Mouse (Mus musculus): Measurements from ENCODE around the gene Ldlrad3. TPM values are rescaled to one million over a fixed set of nuclear protein-coding genes. Genes with fewer than 3 reads are reported as not detected.
A peak's percentile ranks its signal among the peaks of the same experiment; 100 is the strongest.

Gene Ldlrad3
- polyA plus RNA-seq (2015; fragmentation: Nextera tagmentation; extraction: Ambion mirVana) = 30.7 and 32.6 TPM in 2 replicates

- Histone ChIP-seq H3K9me3 (replicated peaks) (no peaks in the 10 kb centered on the region), H3K27ac (replicated peaks) (peak within 1 kb of the TSS; percentile 93), H3K9ac (replicated peaks) (peak within 1 kb of the TSS; percentile 84), H3K4me2 (peak within 1 kb of the TSS; percentile 87), H3K4me3 (replicated peaks) (peak within 1 kb of the TSS; percentile 85), H3K36me3 (no peaks in the 10 kb centered on the region), H3K27me3 (replicated peaks) (no peaks in the 10 kb centered on the region), H3K4me1 (peaks cover 29% of the 10 kb centered on the region)
- under 1% methylated on average over 75 of the region's 77 CpGs for WGBS
- ATAC-seq (ENCODE audit: low FRiP score) = peak; percentile 92
These were observed at the start of gene Ldlrad3 for GRCm38 (mm10) chr2:102185951-102186561. Gene Ldlrad3 (minus strand): TSS chr2:102186385.

GRCm38 (mm10) chr2:102231470-102231869 is 45.3 kb upstream of the Ldlrad3 start:
- H3K9me3 ChIP-seq (replicated peaks) = no peaks in the 10 kb centered on the region
- H3K9ac ChIP-seq (replicated peaks) = no peak overlapping the region
- peaks cover 10% of the 10 kb centered on the region for H3K4me1 ChIP-seq
- H3K27me3 ChIP-seq (replicated peaks) = no peaks in the 10 kb centered on the region
- peak; percentile 82 for ATAC-seq (ENCODE audit: low FRiP score)
- H3K36me3 ChIP-seq = no peaks in the 10 kb centered on the region
- H3K4me2 ChIP-seq = 0 out of 2 replicates have a peak overlapping the region, but pooled peaks have one; percentile 1
- H3K27ac ChIP-seq (replicated peaks) = peak overlapping the region; percentile 54
- 44% methylated on average over 5 of the region's 5 CpGs for WGBS
- no peak overlapping the region for H3K4me3 ChIP-seq (replicated peaks)

GRCm38 (mm10) chr2:102229126-102229525 is 42.9 kb upstream of the Ldlrad3 start:
- Histone ChIP-seq H3K4me3 (replicated peaks) (no peak overlapping the region), H3K27ac (replicated peaks) (no peak overlapping the region), H3K27me3 (replicated peaks) (no peaks in the 10 kb centered on the region), H3K4me1 (peaks cover 10% of the 10 kb centered on the region), H3K9ac (replicated peaks) (no peak overlapping the region), H3K4me2 (no peak overlapping the region), H3K36me3 (no peaks in the 10 kb centered on the region), H3K9me3 (replicated peaks) (no peaks in the 10 kb centered on the region)
- ATAC-seq (ENCODE audit: low FRiP score) = no peak
- WGBS = 100% methylated on average over 2 of the region's 2 CpGs

GRCm38 (mm10) chr2:102228331-102228730 is 42.1 kb upstream of the Ldlrad3 start:
- Histone ChIP-seq H3K9me3 (replicated peaks) (no peaks in the 10 kb centered on the region), H3K27ac (replicated peaks) (no peak overlapping the region), H3K4me1 (peaks cover 18% of the 10 kb centered on the region), H3K9ac (replicated peaks) (no peak overlapping the region), H3K36me3 (no peaks in the 10 kb centered on the region), H3K4me2 (no peak overlapping the region), H3K27me3 (replicated peaks) (no peaks in the 10 kb centered on the region), H3K4me3 (replicated peaks) (no peak overlapping the region)
- no peak for ATAC-seq (ENCODE audit: low FRiP score)
- 86% methylated on average over 5 of the region's 5 CpGs for WGBS

GRCm38 (mm10) chr2:102227839-102228238 is 41.7 kb upstream of the Ldlrad3 start:
- no peak overlapping the region for H3K9ac ChIP-seq (replicated peaks)
- no peak overlapping the region for H3K27ac ChIP-seq (replicated peaks)
- H3K36me3 ChIP-seq = no peaks in the 10 kb centered on the region
- peaks cover 22% of the 10 kb centered on the region for H3K4me1 ChIP-seq
- H3K4me3 ChIP-seq (replicated peaks) = no peak overlapping the region
- H3K4me2 ChIP-seq = no peak overlapping the region
- H3K9me3 ChIP-seq (replicated peaks) = no peaks in the 10 kb centered on the region
- ATAC-seq (ENCODE audit: low FRiP score) = no peak
- WGBS = 95% methylated on average over 8 of the region's 8 CpGs
- no peaks in the 10 kb centered on the region for H3K27me3 ChIP-seq (replicated peaks)

GRCm38 (mm10) chr2:102226274-102226673 is 40.1 kb upstream of the Ldlrad3 start:
- Histone ChIP-seq H3K4me2 (no peak overlapping the region), H3K9me3 (replicated peaks) (no peaks in the 10 kb centered on the region), H3K4me3 (replicated peaks) (no peak overlapping the region), H3K4me1 (peaks cover 19% of the 10 kb centered on the region), H3K36me3 (no peaks in the 10 kb centered on the region), H3K27me3 (replicated peaks) (no peaks in the 10 kb centered on the region), H3K27ac (replicated peaks) (no peak overlapping the region), H3K9ac (replicated peaks) (no peak overlapping the region)
- no peak for ATAC-seq (ENCODE audit: low FRiP score)
- 71% methylated on average over 15 of the region's 15 CpGs for WGBS

- Histone ChIP-seq H3K36me3 (no peaks in the 10 kb centered on the region), H3K4me3 (replicated peaks) (no peak overlapping the region), H3K9me3 (replicated peaks) (no peaks in the 10 kb centered on the region), H3K4me1 (peaks cover 14% of the 10 kb centered on the region), H3K4me2 (no peak overlapping the region), H3K9ac (replicated peaks) (no peak overlapping the region), H3K27ac (replicated peaks) (no peak overlapping the region), H3K27me3 (replicated peaks) (no peaks in the 10 kb centered on the region)
- peak; percentile 51; the same call in 1 of the 2 replicates for ATAC-seq (ENCODE audit: low FRiP score)
- WGBS = 15% methylated on average over 11 of the region's 11 CpGs
These were observed 37.4 kb upstream of the Ldlrad3 start for GRCm38 (mm10) chr2:102223355-102224128.

- Histone ChIP-seq H3K4me3 (replicated peaks) (no peak overlapping the region), H3K9ac (replicated peaks) (no peak overlapping the region), H3K36me3 (no peaks in the 10 kb centered on the region), H3K4me2 (no peak overlapping the region), H3K9me3 (replicated peaks) (no peaks in the 10 kb centered on the region), H3K27me3 (replicated peaks) (no peaks in the 10 kb centered on the region), H3K27ac (replicated peaks) (no peak overlapping the region), H3K4me1 (peaks cover 14% of the 10 kb centered on the region)
- 48% methylated on average over 3 of the region's 3 CpGs for WGBS
- 0 out of 2 replicates have a peak, but pooled peaks have one; percentile 36 for ATAC-seq (ENCODE audit: low FRiP score)
These were observed 36.6 kb upstream of the Ldlrad3 start for GRCm38 (mm10) chr2:102222749-102223148.

- no peak for ATAC-seq (ENCODE audit: low FRiP score)
- Histone ChIP-seq H3K36me3 (no peaks in the 10 kb centered on the region), H3K4me2 (no peak overlapping the region), H3K4me1 (peaks cover 2% of the 10 kb centered on the region; the same call in 1 of the 2 replicates), H3K9me3 (replicated peaks) (no peaks in the 10 kb centered on the region), H3K27me3 (replicated peaks) (no peaks in the 10 kb centered on the region), H3K27ac (replicated peaks) (no peak overlapping the region), H3K4me3 (replicated peaks) (no peak overlapping the region), H3K9ac (replicated peaks) (no peak overlapping the region)
- WGBS = 98% methylated on average over 1 of the region's 1 CpGs
These were observed 30.6 kb upstream of the Ldlrad3 start for GRCm38 (mm10) chr2:102216817-102217216.

- no peak overlapping the region for H3K9ac ChIP-seq (replicated peaks)
- H3K4me1 ChIP-seq = peaks cover 2% of the 10 kb centered on the region; the same call in 1 of the 2 replicates
- H3K4me2 ChIP-seq = no peak overlapping the region
- ATAC-seq (ENCODE audit: low FRiP score) = no peak
- H3K36me3 ChIP-seq = no peaks in the 10 kb centered on the region
- no peaks in the 10 kb centered on the region for H3K9me3 ChIP-seq (replicated peaks)
- WGBS = 12% methylated on average over 4 of the region's 4 CpGs
- no peak overlapping the region for H3K27ac ChIP-seq (replicated peaks)
- H3K27me3 ChIP-seq (replicated peaks) = no peaks in the 10 kb centered on the region
- no peak overlapping the region for H3K4me3 ChIP-seq (replicated peaks)
These were observed 25.9 kb upstream of the Ldlrad3 start for GRCm38 (mm10) chr2:102212096-102212495.

- WGBS = 3% methylated on average over 14 of the region's 14 CpGs
- Histone ChIP-seq H3K27ac (replicated peaks) (peak overlapping the region; percentile 69), H3K9ac (replicated peaks) (0 out of 2 replicates have a peak overlapping the region, but pooled peaks have one; percentile 27), H3K9me3 (replicated peaks) (no peaks in the 10 kb centered on the region), H3K36me3 (no peaks in the 10 kb centered on the region), H3K4me2 (peak overlapping the region; percentile 38), H3K27me3 (replicated peaks) (no peaks in the 10 kb centered on the region), H3K4me1 (peaks cover 27% of the 10 kb centered on the region), H3K4me3 (replicated peaks) (no peak overlapping the region)
- peak; percentile 43; the same call in 1 of the 2 replicates for ATAC-seq (ENCODE audit: low FRiP score)
These were observed 19.7 kb upstream of the Ldlrad3 start for GRCm38 (mm10) chr2:102205672-102206399.

Measured in neural tube, embryonic 15.5 days (tissue).